Mouse (Mus musculus) hindbrain, embryonic 11.5 days (tissue): ENCODE data around the gene Arhgap27. TPM values are rescaled to one million over a fixed set of nuclear protein-coding genes. Genes with fewer than 3 reads are reported as not detected.

ENCODE experiments used
- polyA plus RNA-seq: library from polyadenylated mRNA; unstranded; fragments of >200 nt; fragmentation: Nextera tagmentation; extraction: Ambion mirVana; gene quantifications from 2 replicates; pipeline ENCODE4 v1.2.1, GENCODE M21; 2014

The Arhgap27 gene
- polyA plus RNA-seq, 1 experiment from 2014 or later: 2.8 TPM

Other genes starting within 250 kb of the Arhgap27 start
- 4.1 and 5.4 TPM in 2 replicates for gene Hexim1, start 247.5 kb downstream of the Arhgap27 start, polyA plus RNA-seq
- gene Hexim2, start 231.3 kb downstream of the Arhgap27 start, polyA plus RNA-seq: 5.2 and 7.3 TPM in 2 replicates
- 0.91 and 1.1 TPM in 2 replicates for gene Fmnl1, start 192.6 kb downstream of the Arhgap27 start, polyA plus RNA-seq
- gene 1700023F06Rik, start 155.1 kb downstream of the Arhgap27 start, polyA plus RNA-seq: 0.25 and 0.27 TPM in 2 replicates
- gene Spata32, start 145.3 kb downstream of the Arhgap27 start, polyA plus RNA-seq: not detected in 2 replicates
- 3.0 and 3.3 TPM in 2 replicates for gene Map3k14, start 96.2 kb downstream of the Arhgap27 start, polyA plus RNA-seq
- gene Plekhm1, start 49.0 kb upstream of the Arhgap27 start, polyA plus RNA-seq: 7.2 and 7.3 TPM in 2 replicates
- gene Lrrc37a, start 140.9 kb upstream of the Arhgap27 start, polyA plus RNA-seq: not detected in 2 replicates